Mouse (Mus musculus): ENCODE measurements around the gene Frmpd4. TPM values are rescaled to one million over a fixed set of nuclear protein-coding genes. Genes with fewer than 3 reads are reported as not detected.
A peak's percentile ranks its signal among the peaks of the same experiment; 100 is the strongest.

The Frmpd4 gene
- polyA plus RNA-seq, 1 experiment from 2014 or later: 0.11 TPM

- Histone ChIP-seq H3K9me3 (ENCODE audit: control insufficient read depth, low read length) (no peaks in the 10 kb centered on the region), H3K9ac (ENCODE audit: low read length) (no peak overlapping the region), H3K4me3 (ENCODE audit: low read depth, low read length) (no peak overlapping the region), H3K27ac (replicated peaks; ENCODE audit: low read depth, low read length) (no peak overlapping the region), H3K36me3 (ENCODE audit: control insufficient read depth, insufficient read depth, low read length) (no peaks in the 10 kb centered on the region), H3K4me2 (ENCODE audit: low read depth, severe bottlenecking) (no peak overlapping the region), H3K4me1 (ENCODE audit: control insufficient read depth, insufficient read depth, low read length) (no peaks in the 10 kb centered on the region), H3K27me3 (ENCODE audit: control insufficient read depth, insufficient read depth, low read length) (peaks cover 4% of the 10 kb centered on the region; the same call in 1 of the 2 replicates)
- DNase-seq (ENCODE audit: low spot score) (no peak), ATAC-seq (ENCODE audit: insufficient number of reproducible peaks, low FRiP score, low TSS enrichment, low read depth) (no peak)
- 82% methylated on average over 5 of the region's 5 CpGs for WGBS
Observed at GRCm38 (mm10) chrX:167854821-167855220, 722.2 kb downstream of the Frmpd4 start.

- ATAC-seq (ENCODE audit: insufficient number of reproducible peaks, low FRiP score, low TSS enrichment, low read depth): no peak
- Histone ChIP-seq H3K36me3 (ENCODE audit: control insufficient read depth, insufficient read depth, low read length) (no peaks in the 10 kb centered on the region), H3K4me3 (ENCODE audit: low read depth, low read length) (no peak overlapping the region), H3K9ac (ENCODE audit: low read length) (no peak overlapping the region), H3K4me1 (ENCODE audit: control insufficient read depth, insufficient read depth, low read length) (no peaks in the 10 kb centered on the region), H3K27me3 (ENCODE audit: control insufficient read depth, insufficient read depth, low read length) (0 out of 2 replicates have a peak, but pooled peaks cover 5% of the 10 kb centered on the region), H3K27ac (replicated peaks; ENCODE audit: low read depth, low read length) (no peak overlapping the region), H3K4me2 (ENCODE audit: low read depth, severe bottlenecking) (no peak overlapping the region), H3K9me3 (ENCODE audit: control insufficient read depth, low read length) (no peaks in the 10 kb centered on the region)
- 77% methylated on average over 2 of the region's 2 CpGs for WGBS
- DNase-seq (ENCODE audit: low spot score): no peak
Observed at GRCm38 (mm10) chrX:167832543-167832942, 744.5 kb downstream of the Frmpd4 start.

- Histone ChIP-seq H3K27me3 (ENCODE audit: control insufficient read depth, insufficient read depth, low read length) (0 out of 2 replicates have a peak, but pooled peaks cover 3% of the 10 kb centered on the region), H3K4me1 (ENCODE audit: control insufficient read depth, insufficient read depth, low read length) (no peaks in the 10 kb centered on the region), H3K27ac (replicated peaks; ENCODE audit: low read depth, low read length) (no peak overlapping the region), H3K36me3 (ENCODE audit: control insufficient read depth, insufficient read depth, low read length) (no peaks in the 10 kb centered on the region), H3K9me3 (ENCODE audit: control insufficient read depth, low read length) (no peaks in the 10 kb centered on the region), H3K4me3 (ENCODE audit: low read depth, low read length) (no peak overlapping the region), H3K9ac (ENCODE audit: low read length) (no peak overlapping the region), H3K4me2 (ENCODE audit: low read depth, severe bottlenecking) (no peak overlapping the region)
- DNase-seq (ENCODE audit: low spot score) (no peak), ATAC-seq (ENCODE audit: insufficient number of reproducible peaks, low FRiP score, low TSS enrichment, low read depth) (no peak)
Observed at GRCm38 (mm10) chrX:167828456-167828855, 748.6 kb downstream of the Frmpd4 start.

GRCm38 (mm10) chrX:167817363-167817762 lies 759.7 kb downstream of the Frmpd4 start:
- Histone ChIP-seq H3K4me1 (ENCODE audit: control insufficient read depth, insufficient read depth, low read length) (no peaks in the 10 kb centered on the region), H3K36me3 (ENCODE audit: control insufficient read depth, insufficient read depth, low read length) (no peaks in the 10 kb centered on the region), H3K9ac (ENCODE audit: low read length) (no peak overlapping the region), H3K27ac (replicated peaks; ENCODE audit: low read depth, low read length) (no peak overlapping the region), H3K4me2 (ENCODE audit: low read depth, severe bottlenecking) (no peak overlapping the region), H3K27me3 (ENCODE audit: control insufficient read depth, insufficient read depth, low read length) (0 out of 2 replicates have a peak, but pooled peaks cover 3% of the 10 kb centered on the region), H3K9me3 (ENCODE audit: control insufficient read depth, low read length) (no peaks in the 10 kb centered on the region), H3K4me3 (ENCODE audit: low read depth, low read length) (no peak overlapping the region)
- no peak for ATAC-seq (ENCODE audit: insufficient number of reproducible peaks, low FRiP score, low TSS enrichment, low read depth)
- 44% methylated on average over 4 of the region's 4 CpGs for WGBS
- peak; percentile 33 for DNase-seq (ENCODE audit: low spot score)

- DNase-seq (ENCODE audit: low spot score) (no peak), ATAC-seq (ENCODE audit: insufficient number of reproducible peaks, low FRiP score, low TSS enrichment, low read depth) (no peak)
- H3K27ac ChIP-seq (replicated peaks; ENCODE audit: low read depth, low read length): no peak overlapping the region
- no peaks in the 10 kb centered on the region for H3K4me1 ChIP-seq (ENCODE audit: control insufficient read depth, insufficient read depth, low read length)
- H3K9ac ChIP-seq (ENCODE audit: low read length): no peak overlapping the region
- H3K36me3 ChIP-seq (ENCODE audit: control insufficient read depth, insufficient read depth, low read length): no peaks in the 10 kb centered on the region
- H3K4me3 ChIP-seq (ENCODE audit: low read depth, low read length): no peak overlapping the region
- WGBS: 77% methylated on average over 2 of the region's 2 CpGs
- no peaks in the 10 kb centered on the region for H3K9me3 ChIP-seq (ENCODE audit: control insufficient read depth, low read length)
- H3K27me3 ChIP-seq (ENCODE audit: control insufficient read depth, insufficient read depth, low read length): no peaks in the 10 kb centered on the region
- H3K4me2 ChIP-seq (ENCODE audit: low read depth, severe bottlenecking): no peak overlapping the region
Observed at GRCm38 (mm10) chrX:167810120-167810519, 766.9 kb downstream of the Frmpd4 start.

GRCm38 (mm10) chrX:167808572-167808971 lies 768.5 kb downstream of the Frmpd4 start:
- H3K27me3 ChIP-seq (ENCODE audit: control insufficient read depth, insufficient read depth, low read length): no peaks in the 10 kb centered on the region

GRCm38 (mm10) chrX:167788737-167789136 lies 788.3 kb downstream of the Frmpd4 start:
- no peak for DNase-seq (ENCODE audit: low spot score)
- no peaks in the 10 kb centered on the region for H3K36me3 ChIP-seq (ENCODE audit: control insufficient read depth, insufficient read depth, low read length)
- H3K9ac ChIP-seq (ENCODE audit: low read length): no peak overlapping the region
- no peaks in the 10 kb centered on the region for H3K4me1 ChIP-seq (ENCODE audit: control insufficient read depth, insufficient read depth, low read length)
- no peak overlapping the region for H3K27ac ChIP-seq (replicated peaks; ENCODE audit: low read depth, low read length)
- WGBS: 78% methylated on average over 2 of the region's 2 CpGs
- H3K9me3 ChIP-seq (ENCODE audit: control insufficient read depth, low read length): no peaks in the 10 kb centered on the region
- H3K4me3 ChIP-seq (ENCODE audit: low read depth, low read length): no peak overlapping the region
- H3K27me3 ChIP-seq (ENCODE audit: control insufficient read depth, insufficient read depth, low read length): peaks cover 4% of the 10 kb centered on the region; the same call in 1 of the 2 replicates
- ATAC-seq (ENCODE audit: insufficient number of reproducible peaks, low FRiP score, low TSS enrichment, low read depth): no peak
- no peak overlapping the region for H3K4me2 ChIP-seq (ENCODE audit: low read depth, severe bottlenecking)

More at GRCm38 (mm10) chrX:167808572-167808971, 768.5 kb downstream of the Frmpd4 start:
- Histone ChIP-seq H3K9me3 (ENCODE audit: control insufficient read depth, low read length) (no peaks in the 10 kb centered on the region), H3K4me2 (ENCODE audit: low read depth, severe bottlenecking) (no peak overlapping the region), H3K27ac (replicated peaks; ENCODE audit: low read depth, low read length) (no peak overlapping the region), H3K9ac (ENCODE audit: low read length) (no peak overlapping the region), H3K4me3 (ENCODE audit: low read depth, low read length) (no peak overlapping the region), H3K4me1 (ENCODE audit: control insufficient read depth, insufficient read depth, low read length) (no peaks in the 10 kb centered on the region), H3K36me3 (ENCODE audit: control insufficient read depth, insufficient read depth, low read length) (no peaks in the 10 kb centered on the region)
- ATAC-seq (ENCODE audit: insufficient number of reproducible peaks, low FRiP score, low TSS enrichment, low read depth) (no peak), DNase-seq (ENCODE audit: low spot score) (no peak)
- 90% methylated on average over 5 of the region's 5 CpGs for whole genome bisulfite sequencing

- Histone ChIP-seq H3K9ac (ENCODE audit: low read length) (no peak overlapping the region), H3K4me2 (ENCODE audit: low read depth, severe bottlenecking) (no peak overlapping the region), H3K4me1 (ENCODE audit: control insufficient read depth, insufficient read depth, low read length) (no peaks in the 10 kb centered on the region), H3K4me3 (ENCODE audit: low read depth, low read length) (no peak overlapping the region), H3K36me3 (ENCODE audit: control insufficient read depth, insufficient read depth, low read length) (no peaks in the 10 kb centered on the region), H3K27me3 (ENCODE audit: control insufficient read depth, insufficient read depth, low read length) (no peaks in the 10 kb centered on the region; the same call in none of the 2 replicates), H3K9me3 (ENCODE audit: control insufficient read depth, low read length) (no peaks in the 10 kb centered on the region), H3K27ac (replicated peaks; ENCODE audit: low read depth, low read length) (no peak overlapping the region)
- no peak for ATAC-seq (ENCODE audit: insufficient number of reproducible peaks, low FRiP score, low TSS enrichment, low read depth)
- DNase-seq (ENCODE audit: low spot score): no peak
Observed at GRCm38 (mm10) chrX:167783526-167783925, 793.5 kb downstream of the Frmpd4 start.

GRCm38 (mm10) chrX:167719564-167719981 lies 857.5 kb downstream of the Frmpd4 start:
- Histone ChIP-seq H3K36me3 (ENCODE audit: control insufficient read depth, insufficient read depth, low read length) (no peaks in the 10 kb centered on the region), H3K4me1 (ENCODE audit: control insufficient read depth, insufficient read depth, low read length) (no peaks in the 10 kb centered on the region), H3K9me3 (ENCODE audit: control insufficient read depth, low read length) (no peaks in the 10 kb centered on the region), H3K4me3 (ENCODE audit: low read depth, low read length) (no peak overlapping the region), H3K4me2 (ENCODE audit: low read depth, severe bottlenecking) (no peak overlapping the region), H3K27ac (replicated peaks; ENCODE audit: low read depth, low read length) (no peak overlapping the region), H3K9ac (ENCODE audit: low read length) (no peak overlapping the region), H3K27me3 (ENCODE audit: control insufficient read depth, insufficient read depth, low read length) (0 out of 2 replicates have a peak, but pooled peaks cover 5% of the 10 kb centered on the region)
- 66% methylated on average over 3 of the region's 3 CpGs for WGBS
- DNase-seq (ENCODE audit: low spot score) (no peak), ATAC-seq (ENCODE audit: insufficient number of reproducible peaks, low FRiP score, low TSS enrichment, low read depth) (no peak)

All from limb, embryonic 11.5 days (tissue).